Mouse (Mus musculus) intestine, embryonic 14.5 days (tissue): Measurements from ENCODE around the gene Cdc25a. TPM values are rescaled to one million over a fixed set of nuclear protein-coding genes. Genes with fewer than 3 reads are reported as not detected.
A peak's percentile ranks its signal among the peaks of the same experiment; 100 is the strongest.

Experiments
- ATAC-seq: fragments of 200-750 bp; cut with Nextera tagmentation; replicated peaks from 2 replicates; pipeline ENCODE4 v1.8.0; 2017; ENCODE audit warnings: low read depth, moderate number of reproducible peaks, moderate TSS enrichment, moderate library complexity; ENCODE audit not compliant: low FRiP score, low TSS enrichment
- DNase-seq: peaks from one replicate; pipeline ENCODE4 v3.0.0-alpha.2; 2018; ENCODE audit warnings: low spot score
- H3K27ac ChIP-seq: fragments of 300-500 bp; sonication (generic); 2 replicates; pipeline ENCODE4 v1.5.1; 2014; ENCODE audit warnings: low read depth, mild to moderate bottlenecking, control low read depth
- H3K27me3 ChIP-seq: fragments of 300-500 bp; sonication (generic); replicated peaks from 2 replicates; pipeline ENCODE4 v1.6.1; 2014; ENCODE audit warnings: low read length, control low read depth; ENCODE audit not compliant: control insufficient read depth, insufficient read depth
- H3K36me3 ChIP-seq: fragments of 300-500 bp; sonication (generic); 2 replicates; pipeline ENCODE4 v1.6.1; 2014; ENCODE audit warnings: low read length, control low read depth; ENCODE audit not compliant: control insufficient read depth, insufficient read depth
- H3K4me1 ChIP-seq: fragments of 300-500 bp; sonication (generic); replicated peaks from 2 replicates; pipeline ENCODE4 v1.6.1; 2014; ENCODE audit warnings: low read length, control low read depth, mixed read lengths; ENCODE audit not compliant: control insufficient read depth, insufficient read depth
- H3K4me2 ChIP-seq: fragments of 300-500 bp; sonication (generic); 2 replicates; pipeline ENCODE4 v1.6.1; 2014; ENCODE audit warnings: low read length
- H3K4me3 ChIP-seq: fragments of 300-500 bp; sonication (generic); 2 replicates; pipeline ENCODE4 v1.5.1; 2014; ENCODE audit warnings: low read depth, low read length, control low read depth, mixed read lengths
- H3K9ac ChIP-seq: fragments of 300-500 bp; sonication (generic); 2 replicates; pipeline ENCODE4 v1.6.1; 2014; ENCODE audit warnings: mild to moderate bottlenecking, low read length
- H3K9me3 ChIP-seq: fragments of 300-500 bp; sonication (generic); 2 replicates; pipeline ENCODE4 v1.6.1; 2016; ENCODE audit warnings: low read length, control low read depth; ENCODE audit not compliant: control insufficient read depth
- WGBS: fragments of 180-500 bp; shearing (Covaris S2); extraction: QIAGEN DNeasy Blood & Tissue Kit; methylation state at CpG from one replicate; pipeline ENCODE4 v1.1.7; 2014; 5-methylcytosine and 5-hydroxymethylcytosine counted together
- polyA plus RNA-seq: library from polyadenylated mRNA; unstranded; fragments of >200 nt; fragmentation: Nextera tagmentation; extraction: Ambion mirVana; gene quantifications from 2 replicates; pipeline ENCODE4 v1.2.1, GENCODE M21; 2014

The Cdc25a gene
- polyA plus RNA-seq, 1 experiment from 2014 or later, result 35.5 TPM

DNA sequence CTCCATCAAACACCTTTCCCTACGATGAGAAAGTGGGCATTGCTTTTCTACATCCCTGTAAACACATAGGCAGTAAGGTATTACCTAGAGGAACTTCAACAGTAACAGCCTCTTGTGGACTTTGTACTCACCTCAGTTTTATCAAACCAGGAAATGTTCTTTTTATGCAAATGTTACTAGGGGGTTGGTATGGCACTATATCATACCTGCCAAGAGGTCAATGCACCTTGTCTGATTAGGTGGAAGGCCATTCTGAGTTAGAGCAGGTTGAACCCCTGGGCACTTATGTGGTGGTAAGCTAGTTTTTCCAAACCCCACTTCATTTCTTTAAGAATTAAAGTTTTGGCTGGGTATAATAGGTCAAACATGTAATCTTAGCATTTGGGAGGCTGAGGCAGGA is 3.9 kb downstream of the Cdc25a start:
- Histone ChIP-seq H3K27me3 (no peaks in the 10 kb centered on the region), H3K9me3 (no peaks in the 10 kb centered on the region), H3K36me3 (peaks cover 70% of the 10 kb centered on the region), H3K4me1 (peaks cover 12% of the 10 kb centered on the region), H3K4me2 (no peak overlapping the region), H3K9ac (no peak overlapping the region), H3K4me3 (no peak overlapping the region), H3K27ac (0 out of 2 replicates have a peak overlapping the region, but pooled peaks have one; percentile 14)
- WGBS, result 79% methylated on average over 1 of the region's 1 CpGs
- no peak for DNase-seq
- peak; percentile 4; the same call in 1 of the 2 replicates for ATAC-seq

DNA sequence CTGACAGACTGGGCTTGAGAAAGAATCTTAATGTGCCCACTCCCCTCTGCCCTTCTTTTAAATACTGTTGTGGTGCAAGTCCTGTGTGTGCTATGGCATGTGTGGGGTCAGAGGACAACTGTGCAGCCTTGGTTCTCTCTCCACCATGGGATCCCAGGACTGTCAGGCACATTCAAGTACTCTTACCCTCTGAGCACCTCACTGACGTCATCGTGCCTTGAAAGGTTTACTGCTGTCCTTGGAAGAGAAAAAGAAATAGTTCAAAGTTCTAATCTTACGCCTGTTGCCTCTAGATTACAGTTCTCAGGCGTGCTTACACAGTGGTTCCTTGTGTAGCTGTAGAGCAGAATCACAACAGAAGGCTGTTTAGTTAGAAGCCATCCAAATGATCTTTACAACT is 10.9 kb downstream of the Cdc25a start:
- H3K27ac ChIP-seq, result no peak overlapping the region

GRCm38 (mm10) chr9:109887321-109887720 is 11.9 kb downstream of the Cdc25a start:
- Histone ChIP-seq H3K4me1 (no peaks in the 10 kb centered on the region), H3K4me3 (no peak overlapping the region), H3K9ac (no peak overlapping the region), H3K27ac (no peak overlapping the region), H3K27me3 (no peaks in the 10 kb centered on the region), H3K4me2 (no peak overlapping the region), H3K9me3 (no peaks in the 10 kb centered on the region), H3K36me3 (peaks cover 100% of the 10 kb centered on the region)
- 93% methylated on average over 5 of the region's 5 CpGs for WGBS
- ATAC-seq (no peak), DNase-seq (no peak)

More for the DNA sequence above, 10.9 kb downstream of the Cdc25a start:
- Histone ChIP-seq H3K27me3 (no peaks in the 10 kb centered on the region), H3K36me3 (peaks cover 100% of the 10 kb centered on the region), H3K9ac (no peak overlapping the region), H3K9me3 (no peaks in the 10 kb centered on the region), H3K4me3 (no peak overlapping the region), H3K4me2 (no peak overlapping the region), H3K4me1 (no peaks in the 10 kb centered on the region)
- ATAC-seq, result peak; percentile 62
- no peak for DNase-seq
- 60% methylated on average over 4 of the region's 4 CpGs for WGBS

DNA sequence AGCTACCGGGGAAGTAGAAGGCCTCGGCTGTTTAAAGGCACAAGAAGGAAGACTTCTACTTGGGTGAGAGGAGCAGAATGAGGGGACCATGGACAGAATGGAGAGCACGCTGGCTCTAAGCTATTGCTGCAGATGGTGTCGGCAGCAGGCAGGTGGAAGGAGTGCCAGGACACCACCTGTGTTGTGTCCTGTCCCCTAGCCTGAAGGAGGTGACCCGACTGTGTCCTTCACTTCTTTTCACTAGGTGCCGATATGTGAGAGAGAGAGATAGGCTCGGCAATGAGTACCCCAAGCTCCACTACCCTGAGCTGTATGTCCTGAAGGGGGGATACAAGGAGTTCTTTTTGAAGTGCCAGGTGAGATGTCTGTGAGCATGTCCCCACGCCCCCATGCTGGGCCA is 16.1 kb downstream of the Cdc25a start:
- no peaks in the 10 kb centered on the region for H3K4me1 ChIP-seq
- ATAC-seq, result no peak
- no peaks in the 10 kb centered on the region for H3K9me3 ChIP-seq
- H3K9ac ChIP-seq, result no peak overlapping the region
- no peak overlapping the region for H3K27ac ChIP-seq
- no peak for DNase-seq
- WGBS, result 89% methylated on average over 8 of the region's 8 CpGs
- no peak overlapping the region for H3K4me2 ChIP-seq
- peaks cover 83% of the 10 kb centered on the region for H3K36me3 ChIP-seq
- H3K27me3 ChIP-seq, result no peaks in the 10 kb centered on the region
- H3K4me3 ChIP-seq, result no peak overlapping the region

DNA sequence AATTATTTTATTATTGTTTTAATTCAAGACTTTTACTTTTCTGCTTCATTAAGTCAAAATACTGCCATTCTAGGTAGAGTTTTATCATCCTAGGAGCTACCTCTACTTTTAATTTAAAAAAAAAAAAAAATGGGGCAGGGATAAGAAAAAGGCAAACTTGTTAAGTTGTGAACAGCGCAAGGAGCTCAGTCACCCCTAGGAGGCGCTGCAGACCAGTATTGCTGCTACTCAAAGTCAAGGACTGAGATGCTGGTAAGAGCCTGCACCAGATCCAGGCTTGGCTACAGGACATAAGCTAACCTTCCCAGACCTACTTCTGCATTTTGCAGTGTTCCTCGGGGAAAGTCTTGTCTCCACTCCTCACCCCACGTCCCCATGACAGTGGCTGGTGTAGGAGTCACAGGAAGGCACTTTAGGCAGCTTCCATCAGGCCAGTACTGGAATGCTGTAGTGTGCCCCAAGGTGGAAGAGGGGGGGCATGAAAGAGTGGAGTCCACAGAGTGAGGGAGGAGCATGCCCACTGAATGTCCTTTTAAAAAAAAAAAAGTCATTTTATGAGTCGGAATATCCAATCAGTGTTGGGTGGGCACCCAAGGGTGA is 17.4 kb downstream of the Cdc25a start:
- no peaks in the 10 kb centered on the region for H3K27me3 ChIP-seq
- no peaks in the 10 kb centered on the region for H3K4me1 ChIP-seq
- ATAC-seq, result no peak
- DNase-seq, result peak; percentile 88
- H3K27ac ChIP-seq, result no peak overlapping the region
- no peaks in the 10 kb centered on the region for H3K9me3 ChIP-seq
- H3K36me3 ChIP-seq, result peaks cover 74% of the 10 kb centered on the region
- H3K9ac ChIP-seq, result no peak overlapping the region
- no peak overlapping the region for H3K4me3 ChIP-seq
- H3K4me2 ChIP-seq, result no peak overlapping the region
- 61% methylated on average over 5 of the region's 5 CpGs for WGBS

DNA sequence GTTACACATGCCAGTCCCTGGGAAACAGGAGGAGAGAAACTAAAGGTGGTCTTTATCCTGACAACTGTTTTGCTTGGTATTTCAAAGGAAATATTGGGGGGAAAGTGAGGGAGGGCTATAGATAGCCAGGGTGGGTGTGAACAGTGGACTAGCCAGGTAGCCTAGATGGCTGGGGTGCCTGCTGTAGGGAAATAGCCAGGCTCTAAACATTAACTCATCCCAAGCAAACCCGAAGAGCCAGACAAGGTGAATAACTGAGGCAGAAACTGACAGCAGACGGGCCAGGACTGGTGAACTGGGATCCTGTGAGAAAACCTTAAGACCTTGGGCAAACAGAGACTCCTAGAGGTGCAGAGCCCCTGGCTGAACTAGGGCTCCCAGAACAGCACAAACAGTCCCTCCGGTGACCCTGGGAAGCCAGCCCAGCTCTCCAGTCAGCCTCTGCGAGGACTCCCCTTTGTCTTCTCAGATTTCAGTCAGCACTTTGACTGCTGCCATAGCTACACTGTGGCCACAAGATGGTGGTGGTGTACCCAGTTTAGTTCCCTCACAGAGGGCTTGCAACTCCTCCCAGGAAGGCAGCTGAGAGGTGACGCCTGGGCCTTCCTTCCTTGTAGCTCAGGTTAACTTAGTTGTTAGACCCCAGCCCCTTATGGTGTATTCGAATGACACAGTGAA is 19.2 kb downstream of the Cdc25a start:
- peak overlapping the region; percentile 14; the same call in 1 of the 2 replicates for H3K9ac ChIP-seq
- ATAC-seq, result peak; percentile 75

GRCm38 (mm10) chr9:109895593-109895992 is 20.2 kb downstream of the Cdc25a start:
- no peaks in the 10 kb centered on the region for H3K9me3 ChIP-seq
- ATAC-seq, result 0 out of 2 replicates have a peak, but pooled peaks have one; percentile 9

More for the DNA sequence above, 19.2 kb downstream of the Cdc25a start:
- Histone ChIP-seq H3K4me3 (no peak overlapping the region), H3K36me3 (peaks cover 56% of the 10 kb centered on the region), H3K4me1 (no peaks in the 10 kb centered on the region), H3K27me3 (no peaks in the 10 kb centered on the region), H3K27ac (peak overlapping the region; percentile 36), H3K4me2 (no peak overlapping the region), H3K9me3 (no peaks in the 10 kb centered on the region)
- peak; percentile 75 for DNase-seq
- WGBS, result 30% methylated on average over 6 of the region's 6 CpGs

GRCm38 (mm10) chr9:109896253-109897150 is 21.1 kb downstream of the Cdc25a start:
- no peak overlapping the region for H3K27ac ChIP-seq

More at GRCm38 (mm10) chr9:109895593-109895992, 20.2 kb downstream of the Cdc25a start:
- Histone ChIP-seq H3K4me2 (no peak overlapping the region), H3K27ac (no peak overlapping the region), H3K9ac (no peak overlapping the region), H3K27me3 (no peaks in the 10 kb centered on the region), H3K4me3 (no peak overlapping the region), H3K36me3 (peaks cover 45% of the 10 kb centered on the region), H3K4me1 (no peaks in the 10 kb centered on the region)
- no peak for DNase-seq
- WGBS, result 60% methylated on average over 6 of the region's 6 CpGs

More at GRCm38 (mm10) chr9:109896253-109897150, 21.1 kb downstream of the Cdc25a start:
- no peak for DNase-seq
- no peaks in the 10 kb centered on the region for H3K9me3 ChIP-seq
- ATAC-seq, result no peak
- no peak overlapping the region for H3K9ac ChIP-seq
- H3K27me3 ChIP-seq, result no peaks in the 10 kb centered on the region
- 78% methylated on average over 8 of the region's 8 CpGs for WGBS
- H3K4me2 ChIP-seq, result no peak overlapping the region
- H3K4me3 ChIP-seq, result no peak overlapping the region
- peaks cover 36% of the 10 kb centered on the region for H3K36me3 ChIP-seq
- H3K4me1 ChIP-seq, result no peaks in the 10 kb centered on the region
